Mouse (Mus musculus) layer of hippocampus, adult 9-10 months (tissue): ENCODE measurements around the gene Tle2.

Experiments used
- DNase-seq: peaks from one replicate; pipeline ENCODE4 v3.0.0; 2022; ENCODE audit warnings: low spot score

Gene Tle2

DNA sequence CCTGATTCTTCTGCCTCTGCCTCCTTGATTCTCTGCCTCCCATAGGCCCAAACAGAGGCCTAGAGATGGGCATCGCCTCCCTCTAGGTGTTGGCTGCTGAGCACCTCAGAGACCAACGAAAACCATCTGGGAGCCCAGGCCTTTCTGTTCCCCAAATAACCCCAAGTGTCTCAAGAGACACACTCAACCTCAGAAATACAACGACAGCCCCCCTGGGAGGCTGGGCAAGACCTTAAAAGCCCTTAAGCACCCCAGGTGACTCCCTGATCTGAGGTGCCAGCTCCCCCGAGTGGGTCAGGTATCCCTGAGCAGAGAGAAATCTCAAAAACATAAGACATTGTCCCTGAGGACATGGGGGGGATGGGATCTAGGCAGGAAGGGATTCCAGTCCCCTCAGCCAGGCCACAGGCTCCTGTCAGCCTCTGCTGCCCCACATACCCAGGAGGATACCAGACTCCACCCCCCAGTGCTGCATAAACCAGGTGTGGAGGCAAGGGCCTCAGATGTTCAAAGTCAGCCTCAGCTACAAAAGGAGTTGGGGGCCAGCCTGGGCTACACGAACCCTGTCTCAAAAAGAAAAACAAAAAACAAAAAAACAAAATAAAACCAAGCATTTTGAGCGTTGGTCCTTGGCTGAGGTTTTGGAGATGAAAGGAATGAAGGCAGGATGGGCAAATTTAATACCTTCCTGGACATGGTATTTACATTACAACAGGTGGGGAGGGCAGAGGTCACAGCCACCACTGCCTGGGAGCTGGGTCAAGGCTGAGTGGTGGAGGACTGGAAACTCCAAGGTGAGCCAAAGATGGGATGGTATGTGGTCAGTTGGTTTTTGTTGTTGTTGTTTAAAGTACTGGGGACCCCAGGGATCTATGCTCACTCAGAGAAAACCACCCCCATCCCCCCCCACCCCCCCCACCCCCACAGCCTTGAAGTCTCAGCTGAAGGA lies 20.3 kb upstream of the Tle2 start:
- no peak for DNase-seq

DNA sequence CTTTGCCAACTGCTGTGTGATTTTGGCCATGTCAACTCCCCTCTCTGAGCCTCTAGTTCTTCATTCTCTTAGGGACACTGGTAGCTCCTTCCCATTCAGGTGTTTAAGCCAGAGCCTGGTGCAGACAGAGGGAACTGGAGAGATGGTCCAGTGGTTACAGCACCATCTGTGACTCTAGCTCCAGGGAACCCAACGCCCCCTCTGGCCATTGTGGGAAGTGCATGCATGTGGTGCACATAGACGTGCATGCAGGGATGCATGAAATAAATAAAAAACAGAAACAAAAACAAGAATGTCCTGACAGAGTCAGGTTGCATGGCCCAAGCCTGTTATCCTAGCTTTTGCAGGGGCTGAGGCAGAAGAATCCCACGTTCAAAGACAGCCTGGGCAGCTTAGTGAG lies 18.1 kb upstream of the Tle2 start:
- no peak for DNase-seq

DNA sequence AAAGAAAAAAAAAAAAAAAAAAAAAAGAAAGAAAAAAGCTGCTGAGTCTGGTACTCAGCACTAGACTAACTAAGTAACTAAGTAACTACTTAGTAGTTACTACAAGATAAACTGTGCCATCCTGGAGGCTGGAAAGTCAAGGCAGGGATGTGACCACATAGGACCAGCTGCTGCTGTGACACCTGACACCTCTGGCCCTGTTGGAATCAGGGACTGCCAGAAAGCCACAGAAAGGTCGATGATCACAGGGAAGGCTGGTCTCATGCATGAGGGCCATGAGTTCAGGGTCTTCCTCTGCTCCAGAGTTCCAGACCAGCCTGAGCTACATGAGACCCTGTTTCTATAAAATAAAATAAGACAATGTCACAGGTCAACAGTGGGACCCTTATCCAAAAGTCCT lies 16.9 kb upstream of the Tle2 start:
- DNase-seq, result no peak

DNA sequence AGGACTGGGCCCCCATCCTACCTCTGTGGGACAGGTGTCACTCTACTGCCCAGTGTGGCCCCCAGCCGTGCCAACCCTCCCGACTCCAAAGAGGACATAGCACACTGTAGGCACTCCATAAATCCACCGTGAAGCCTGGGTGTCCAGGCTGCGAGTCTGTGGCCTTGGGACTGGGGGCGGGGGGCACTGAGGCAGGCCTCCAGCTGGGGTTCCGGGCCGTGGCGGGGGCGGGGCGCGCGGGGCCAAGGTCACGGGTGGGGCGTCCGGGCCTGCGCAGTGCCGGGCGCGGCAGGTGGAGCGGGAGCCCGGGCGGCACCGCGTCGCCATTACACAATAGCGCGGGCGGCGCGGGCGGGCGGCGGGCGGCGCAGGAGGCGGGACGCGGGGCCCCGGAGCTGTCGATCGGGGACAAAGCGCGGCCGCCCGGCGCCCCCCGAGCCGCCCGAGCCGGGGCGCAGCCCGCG lies 15.2 kb upstream of the Tle2 start, which contains the start of gene Aes:
Gene Aes, plus strand, starts transcription at position 326 of the 464 bp plus-strand sequence.
- no peak for DNase-seq

DNA sequence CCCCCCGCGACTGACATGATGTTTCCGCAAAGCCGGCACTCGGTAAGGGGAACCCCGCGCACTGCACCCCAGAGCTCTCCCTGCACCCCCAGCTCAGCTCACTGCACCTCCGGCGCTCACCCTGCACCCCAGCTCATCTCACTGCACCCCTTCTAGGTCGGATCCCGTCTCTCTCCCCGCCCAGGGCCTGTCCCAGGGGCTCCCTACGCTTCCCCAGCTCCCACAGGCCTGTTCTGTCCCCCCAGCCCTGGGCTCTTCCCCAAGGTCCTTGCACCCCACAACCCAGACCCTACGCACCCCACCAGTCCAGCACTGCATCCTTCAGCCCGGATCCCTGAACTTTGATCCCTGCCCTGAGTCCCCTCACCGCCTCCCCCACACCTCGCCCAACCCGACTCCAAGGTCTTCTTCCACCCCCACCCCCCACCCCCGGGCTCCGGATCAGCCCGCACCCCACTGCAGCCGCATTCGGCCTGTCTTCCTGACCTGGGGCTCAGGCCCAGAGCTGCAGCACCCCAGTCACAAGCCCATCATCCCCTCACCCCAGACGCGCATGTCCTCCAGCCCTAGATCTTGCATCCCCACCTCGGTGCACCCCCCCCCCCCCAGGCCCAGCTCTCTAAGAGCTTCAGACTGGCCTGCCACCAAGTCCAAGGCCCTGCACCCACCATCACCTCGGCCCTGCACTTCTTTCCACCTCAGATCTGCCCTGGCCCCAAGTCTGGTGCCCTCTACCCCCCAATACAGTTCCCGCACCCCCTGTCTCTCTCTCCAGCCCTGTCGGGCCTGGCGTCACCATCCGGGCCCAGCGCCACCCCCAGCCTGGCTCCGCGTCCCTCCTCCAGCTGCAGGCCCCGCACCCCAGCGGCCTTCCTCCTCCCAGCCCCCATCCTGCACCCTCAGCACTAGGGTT lies 14.5 kb upstream of the Tle2 start:
- DNase-seq, result no peak

DNA sequence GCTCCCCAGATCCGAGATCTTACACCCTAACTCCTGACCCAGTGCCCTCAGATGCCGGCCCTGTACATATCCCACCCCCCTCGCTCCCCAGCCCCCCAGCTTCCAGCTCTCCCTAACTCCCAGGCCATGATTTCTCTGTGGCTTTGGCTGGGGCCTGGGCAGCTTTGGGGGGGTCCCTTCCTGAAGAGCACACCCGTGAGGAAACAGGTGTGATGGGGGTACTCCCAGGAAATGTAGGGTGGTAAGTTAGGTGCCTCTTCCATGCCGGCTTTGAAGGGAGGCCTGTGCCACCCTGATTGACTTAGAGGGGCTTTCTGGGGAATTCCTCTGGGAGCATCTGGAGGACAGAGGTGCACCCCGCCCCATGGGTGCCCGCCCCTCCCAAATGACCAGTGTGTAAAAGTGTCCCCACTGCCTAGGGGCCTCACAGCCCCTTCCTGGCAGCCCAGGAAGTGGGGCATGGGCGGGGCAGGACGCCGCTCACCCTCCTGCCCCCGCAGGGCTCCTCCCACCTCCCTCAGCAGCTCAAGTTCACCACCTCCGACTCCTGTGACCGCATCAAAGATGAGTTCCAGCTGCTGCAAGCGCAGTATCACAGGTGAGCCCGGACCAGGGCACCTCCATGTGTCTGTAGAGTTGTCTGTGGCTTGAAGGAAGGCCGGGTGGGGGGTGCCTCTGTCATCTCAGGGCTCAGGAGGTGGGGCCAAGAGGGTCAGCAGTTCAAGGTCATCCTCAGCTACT lies 13.5 kb upstream of the Tle2 start:
- no peak for DNase-seq

DNA sequence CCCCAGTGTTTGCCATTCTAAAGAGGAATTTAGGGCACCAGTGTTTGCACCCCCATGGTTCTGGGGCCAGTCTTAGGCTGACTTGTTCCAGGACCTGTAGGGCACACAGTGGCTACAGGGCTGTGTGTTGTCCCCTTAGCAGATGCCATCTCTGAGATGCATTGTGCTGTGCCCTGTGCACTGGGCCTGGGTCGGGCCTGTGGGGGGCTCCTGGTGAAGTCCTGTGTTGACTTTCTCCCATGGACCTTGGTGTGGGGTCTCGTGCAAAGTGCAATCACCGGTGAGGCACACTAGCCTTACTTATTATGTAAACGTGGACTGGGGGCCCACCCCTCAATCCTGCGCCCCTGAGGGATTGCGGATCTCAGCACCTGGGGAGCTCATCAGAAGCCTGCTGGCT lies 11.9 kb upstream of the Tle2 start:
- DNase-seq, result no peak

DNA sequence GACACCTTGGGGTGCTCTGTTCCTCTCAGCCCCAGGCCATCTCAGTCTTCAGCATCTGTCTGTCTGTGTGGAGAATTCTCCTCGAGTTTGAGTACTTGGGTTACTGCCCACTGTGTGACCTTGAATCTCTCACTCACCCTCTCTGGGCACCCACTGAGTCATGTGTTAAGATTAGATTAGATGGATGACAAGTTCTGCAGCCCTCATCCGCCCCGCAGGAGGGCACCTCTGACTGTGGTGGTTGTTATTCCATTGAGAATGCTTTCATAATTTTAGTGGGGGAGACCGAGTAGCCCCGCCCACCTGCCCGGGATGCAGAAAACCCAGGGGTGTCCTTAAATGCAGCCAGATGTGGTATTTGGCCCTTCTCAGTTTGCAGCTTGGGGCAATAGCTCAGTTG lies 10.9 kb upstream of the Tle2 start:
- DNase-seq, result no peak

DNA sequence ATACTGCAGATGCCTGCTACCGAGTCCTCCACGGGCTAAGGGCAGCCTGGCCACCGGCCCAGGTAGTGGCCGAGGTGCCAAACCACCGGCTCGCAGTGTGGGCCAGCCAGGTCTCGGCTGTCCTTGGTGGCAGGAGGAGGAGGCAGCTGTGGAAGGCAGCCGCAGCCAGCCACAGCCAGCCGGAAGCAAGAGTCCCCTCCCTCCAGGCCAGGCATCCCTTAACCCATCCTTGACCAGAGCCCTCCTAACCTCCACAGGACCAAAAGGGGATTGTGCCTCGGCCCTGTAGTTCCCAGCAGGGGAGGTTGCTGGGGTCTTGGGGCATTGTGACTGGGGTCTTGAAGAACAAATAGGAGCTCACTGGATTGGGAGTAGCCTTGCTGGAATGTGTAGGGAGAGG lies 10.1 kb upstream of the Tle2 start:
- DNase-seq, result no peak

DNA sequence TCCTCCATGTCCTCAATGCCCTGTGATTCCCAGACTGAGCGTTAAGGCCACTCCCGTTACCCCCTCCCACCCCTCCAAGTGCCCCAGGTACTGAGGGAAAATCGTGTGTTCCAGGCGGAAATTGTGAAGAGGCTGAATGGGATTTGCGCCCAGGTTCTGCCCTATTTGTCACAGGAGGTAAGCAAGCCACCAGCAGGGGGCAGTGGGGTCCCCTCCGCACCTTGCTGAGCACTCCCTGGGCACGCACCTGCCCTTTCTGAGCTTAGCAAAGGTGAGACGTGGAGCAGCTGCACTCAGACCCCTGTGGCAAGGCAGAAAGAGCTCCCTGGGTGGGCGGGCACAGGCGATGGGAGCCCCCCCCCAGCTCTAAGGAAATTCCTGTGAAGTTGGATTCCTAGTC lies 9.6 kb upstream of the Tle2 start:
- DNase-seq, result no peak

DNA sequence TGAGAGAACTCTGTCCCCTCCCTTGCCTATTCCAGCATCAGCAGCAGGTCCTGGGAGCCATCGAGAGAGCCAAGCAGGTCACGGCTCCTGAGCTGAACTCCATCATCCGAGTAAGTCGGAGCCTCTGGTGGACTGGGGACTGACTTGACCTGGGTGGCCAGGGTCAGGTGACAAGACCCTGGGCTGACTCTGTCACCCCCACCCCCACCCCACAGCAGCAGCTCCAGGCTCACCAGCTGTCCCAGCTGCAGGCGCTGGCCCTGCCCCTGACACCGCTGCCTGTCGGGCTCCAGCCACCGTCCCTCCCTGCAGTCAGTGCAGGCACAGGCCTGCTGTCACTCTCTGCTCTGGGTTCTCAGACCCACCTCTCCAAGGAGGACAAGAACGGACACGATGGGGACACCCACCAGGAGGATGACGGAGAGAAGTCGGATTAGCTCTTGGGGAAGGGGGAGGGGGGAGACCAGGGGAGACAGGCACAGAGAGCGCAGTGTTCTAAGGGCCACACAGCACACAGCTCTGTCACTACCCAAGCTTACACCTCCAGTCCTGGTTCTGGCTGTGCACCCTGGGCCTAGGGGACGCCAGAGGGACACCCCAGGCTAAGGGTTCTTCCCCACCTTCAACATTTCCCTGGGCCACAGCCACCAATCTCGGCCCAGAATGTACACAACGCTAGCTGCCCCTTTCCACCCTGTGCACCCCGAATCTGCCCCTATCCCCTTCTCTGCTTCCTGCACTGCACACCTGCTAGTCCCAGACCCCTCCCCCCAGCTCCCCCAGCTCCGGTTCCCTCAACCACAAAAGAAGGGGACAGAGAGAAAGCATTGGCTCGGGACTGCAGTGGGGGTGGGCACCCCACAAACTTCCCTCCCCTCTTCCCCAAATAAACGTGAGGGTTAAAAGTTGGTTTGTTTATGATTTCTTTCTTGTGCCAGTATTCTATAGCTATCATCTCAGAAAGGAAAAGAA lies 8.8 kb upstream of the Tle2 start:
- no peak for DNase-seq

DNA sequence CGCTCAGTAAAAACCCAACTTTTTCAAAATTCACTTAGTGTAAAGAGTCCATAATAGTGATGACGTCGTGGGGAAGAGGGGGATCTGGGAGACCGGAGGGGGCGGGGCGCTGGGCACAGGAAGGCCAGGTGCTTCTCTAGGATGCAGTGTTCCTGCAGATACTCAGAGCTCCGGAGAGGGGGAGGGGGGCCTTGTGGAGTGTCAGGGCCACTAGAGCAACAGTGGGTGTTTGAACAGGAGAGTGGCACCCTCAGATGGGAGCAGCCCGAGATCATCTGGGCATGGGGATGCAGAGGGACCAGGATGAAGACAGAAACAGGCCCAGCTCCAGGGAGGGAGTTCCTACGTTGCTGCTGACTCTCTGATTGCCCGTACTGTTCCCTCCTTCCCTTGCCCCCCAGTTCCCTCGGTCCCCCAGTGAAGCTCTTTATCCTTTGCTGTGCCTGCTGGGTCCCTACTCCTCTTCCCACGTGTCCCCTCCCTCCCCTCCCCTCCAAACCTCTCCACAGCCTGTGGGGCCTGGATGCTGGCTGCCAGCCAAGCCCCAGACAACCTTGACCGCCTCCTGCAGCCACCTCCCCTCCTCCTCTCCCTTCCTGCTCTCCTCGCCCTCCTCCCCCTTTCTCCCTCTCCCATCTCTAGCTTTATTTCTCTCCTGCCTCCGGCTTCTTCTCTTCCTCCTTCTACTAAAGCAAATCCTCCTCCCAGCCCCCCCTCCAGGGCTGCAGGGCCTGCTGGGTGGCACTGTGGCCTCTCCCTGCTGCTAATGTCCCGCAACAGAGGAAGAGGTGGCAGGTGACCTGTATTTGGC lies 5.8 kb upstream of the Tle2 start:
- DNase-seq, result no peak

DNA sequence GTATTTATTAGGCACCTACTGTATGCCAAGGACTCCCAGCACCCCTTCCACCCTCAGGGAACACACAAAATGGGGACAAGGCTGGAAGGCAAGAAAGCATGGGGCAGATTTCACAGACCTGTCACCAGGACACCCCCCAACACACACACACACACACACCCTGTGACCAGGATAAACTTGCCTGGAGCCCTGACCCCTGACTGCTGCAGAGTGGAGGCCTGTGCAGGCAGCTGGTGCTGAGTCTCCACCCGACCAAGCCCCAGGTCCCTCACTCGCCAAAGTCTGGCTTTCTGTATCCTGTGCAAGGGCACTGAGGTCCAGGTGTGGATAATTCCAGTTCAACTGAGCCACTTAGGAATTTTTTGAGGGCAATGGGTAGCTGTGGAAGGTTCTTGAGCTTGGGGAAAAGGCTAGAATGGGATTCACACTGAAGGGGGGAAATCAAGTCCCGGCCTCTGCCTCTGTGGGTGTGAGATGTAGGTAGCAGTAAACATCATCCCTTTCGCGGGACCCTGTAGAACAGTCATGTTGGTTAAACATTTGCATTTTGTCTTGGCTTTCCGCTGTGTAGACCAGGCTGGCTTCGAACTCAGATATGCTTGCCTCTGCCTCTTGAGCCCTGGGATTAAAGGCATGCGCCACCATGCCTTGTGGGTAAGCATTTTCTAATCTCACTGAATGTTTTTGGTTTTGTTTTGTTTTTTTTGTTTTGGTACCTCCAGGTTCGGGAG lies 4.7 kb upstream of the Tle2 start:
- DNase-seq, result no peak

DNA sequence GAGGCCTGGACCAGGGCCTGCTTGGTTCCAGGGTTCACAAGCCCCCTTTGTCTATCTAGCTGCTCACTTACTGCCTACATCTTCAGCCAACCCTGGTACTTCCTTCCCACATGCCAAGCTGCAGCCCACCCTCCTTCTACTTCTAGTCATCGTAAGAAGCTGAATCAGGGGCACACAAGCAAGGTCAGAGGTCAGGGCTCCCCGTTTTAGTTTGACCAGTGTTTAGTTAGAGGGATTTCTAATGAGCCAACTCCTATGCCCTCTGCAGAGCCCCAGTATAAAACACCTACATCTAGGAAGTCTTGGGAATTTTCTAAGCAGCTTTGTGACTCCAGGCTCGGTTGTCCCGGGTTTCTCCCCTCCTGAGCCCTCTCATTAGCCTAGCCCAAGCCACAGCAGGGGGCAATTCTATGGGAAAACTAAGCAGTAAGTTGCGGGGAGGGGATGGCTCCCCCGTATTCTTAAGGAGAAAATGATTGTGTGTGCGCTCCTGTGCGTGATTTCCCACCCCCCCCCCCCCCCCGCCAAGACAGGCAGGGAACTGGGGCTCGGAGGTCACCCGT lies 4.0 kb upstream of the Tle2 start:
- no peak for DNase-seq

DNA sequence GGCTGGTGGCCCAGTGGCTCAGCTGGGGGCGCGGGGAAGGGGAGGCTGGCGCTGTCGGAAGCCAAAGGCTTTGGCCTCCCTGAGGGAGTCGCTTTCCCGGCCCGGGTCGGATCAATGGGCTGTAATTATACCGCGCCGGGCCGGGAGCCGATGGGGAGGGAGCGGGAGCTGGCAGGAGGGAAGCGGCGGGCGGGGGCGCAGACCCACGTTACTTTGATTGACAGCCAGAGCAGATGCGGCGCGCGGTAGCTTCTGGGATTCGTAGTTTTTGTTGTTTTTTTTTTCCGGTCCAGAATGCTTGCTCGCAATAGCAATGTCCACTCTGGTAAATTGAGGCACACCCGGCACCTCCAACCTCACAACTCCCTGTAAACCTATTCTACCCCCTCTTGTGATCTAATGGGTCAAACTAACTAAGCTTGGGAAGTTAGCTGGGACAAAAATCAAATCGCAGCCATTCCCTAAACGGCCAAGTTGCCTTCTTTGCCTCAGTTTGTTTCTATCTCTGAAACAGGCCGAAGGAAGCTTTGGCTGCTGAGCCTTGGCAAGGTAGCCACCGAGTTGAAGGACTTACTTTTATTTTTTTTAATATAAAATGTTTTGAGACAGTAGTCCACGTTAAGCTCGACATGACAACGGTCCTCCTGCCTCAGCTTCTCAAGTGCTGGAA lies 3.4 kb upstream of the Tle2 start:
- DNase-seq, result peak; percentile 80

DNA sequence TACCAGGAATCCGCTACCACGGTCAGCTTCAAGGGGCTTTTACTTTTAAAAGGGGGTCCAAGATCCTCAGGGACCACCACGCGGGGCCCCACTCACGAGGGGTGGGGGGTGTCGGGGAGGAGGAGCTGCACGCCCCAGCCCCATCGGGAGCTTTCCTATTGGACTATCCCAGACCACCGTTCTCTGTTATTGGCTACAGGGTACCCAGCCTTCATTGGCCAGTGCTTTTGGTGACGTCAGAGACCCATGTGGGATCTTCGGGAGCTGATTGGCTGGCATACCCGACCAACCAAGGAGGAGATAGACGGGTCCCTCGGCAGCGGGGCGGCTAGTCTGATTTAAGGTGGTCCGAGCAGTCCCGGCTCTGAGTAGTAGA lies 2.9 kb upstream of the Tle2 start:
- DNase-seq, result peak; percentile 100

DNA sequence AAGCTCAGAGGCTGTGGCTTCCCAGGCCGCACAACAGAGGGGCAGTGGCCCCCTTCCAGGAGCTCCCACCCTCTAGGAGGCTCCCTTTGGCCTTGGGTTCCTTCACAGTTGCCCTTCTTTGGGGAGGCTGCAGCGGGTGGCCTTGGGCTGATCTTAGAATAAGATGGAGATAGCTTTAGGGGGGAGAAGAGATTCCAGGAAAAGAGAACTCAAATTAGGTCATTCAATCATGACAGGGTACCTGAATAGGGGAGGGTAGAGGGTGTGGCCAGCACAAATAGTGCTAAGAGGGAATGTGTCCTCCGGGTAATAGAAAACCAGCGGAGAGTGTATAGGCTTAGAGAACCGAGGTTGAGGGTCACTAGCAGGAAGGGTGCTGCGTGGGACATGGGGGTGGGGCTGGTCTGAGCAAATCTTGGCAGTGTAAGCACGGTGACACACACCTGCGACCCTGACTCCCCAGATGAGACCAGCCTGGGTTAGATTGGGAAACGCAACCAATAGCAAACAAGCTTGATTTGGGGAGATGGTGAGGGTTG lies 2.2 kb upstream of the Tle2 start:
- DNase-seq, result no peak

DNA sequence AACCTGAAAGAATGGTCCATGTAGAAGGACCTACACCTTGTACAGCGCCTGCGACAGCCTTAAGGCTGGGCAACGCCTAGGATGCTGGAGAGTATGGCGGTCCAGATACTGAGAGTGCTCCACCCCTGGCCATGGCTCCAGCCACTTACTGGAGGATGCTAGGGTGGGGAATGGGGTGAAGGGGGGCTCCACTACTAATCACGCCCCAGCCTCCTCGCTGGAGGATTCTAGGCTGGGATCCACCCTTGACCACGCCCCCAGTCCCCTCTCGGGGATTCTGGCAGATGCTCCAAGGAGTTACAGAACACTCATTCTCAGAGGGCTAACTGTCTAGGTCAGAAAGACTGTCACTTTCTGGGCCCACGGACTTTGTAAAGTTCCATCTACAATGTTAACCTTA lies 1.4 kb upstream of the Tle2 start:
- no peak for DNase-seq
